Mouse (Mus musculus) frontal cortex, postnatal 14 days (tissue): ENCODE data around the gene Plcd3.

Experiments
- DNase-seq, 2 experiments: peaks; one replicate each; pipeline ENCODE4 v3.0.0; 2022; ENCODE audit warnings: low spot score in 2 of 2

Gene Plcd3

GRCm38 (mm10) chr11:103101481-103101865 lies at the start of gene Plcd3, which contains the start of gene Acbd4:
TSS of gene Plcd3 (minus strand) at chr11:103101658.
TSS of gene Acbd4 (plus strand) at chr11:103101682.
- DNase-seq, result peak in 1 of 2 experiments; percentile 49

GRCm38 (mm10) chr11:103149771-103150170 lies 48.3 kb upstream of the Plcd3 start:
- no peak for DNase-seq

GRCm38 (mm10) chr11:103147766-103148165 lies 46.3 kb upstream of the Plcd3 start:
- DNase-seq, result no peak

- DNase-seq, result no peak
These were observed 44.9 kb upstream of the Plcd3 start for GRCm38 (mm10) chr11:103146386-103146785.

GRCm38 (mm10) chr11:103144309-103145285 lies 43.1 kb upstream of the Plcd3 start:
- DNase-seq, result no peak

GRCm38 (mm10) chr11:103142441-103143182 lies 41.2 kb upstream of the Plcd3 start:
- peak; percentile 78 to 87 for DNase-seq

GRCm38 (mm10) chr11:103141944-103142255 lies 40.4 kb upstream of the Plcd3 start:
- DNase-seq, result no peak

GRCm38 (mm10) chr11:103141101-103141943 lies 39.9 kb upstream of the Plcd3 start:
- no peak for DNase-seq

- no peak for DNase-seq
These were observed 39.3 kb upstream of the Plcd3 start for GRCm38 (mm10) chr11:103140763-103141100.

GRCm38 (mm10) chr11:103139951-103140762 lies 38.7 kb upstream of the Plcd3 start:
- DNase-seq, result no peak

- DNase-seq, result no peak
These were observed 34.6 kb upstream of the Plcd3 start for GRCm38 (mm10) chr11:103136039-103136577.

GRCm38 (mm10) chr11:103134221-103134620 lies 32.8 kb upstream of the Plcd3 start:
- DNase-seq, result no peak

- no peak for DNase-seq
These were observed 32.2 kb upstream of the Plcd3 start for GRCm38 (mm10) chr11:103133456-103134185.

GRCm38 (mm10) chr11:103132576-103133455 lies 31.4 kb upstream of the Plcd3 start:
- peak; percentile 100 for DNase-seq

- DNase-seq, result peak in 1 of 2 experiments; percentile 60
These were observed 30.5 kb upstream of the Plcd3 start, which contains the start of gene Hexim2 for GRCm38 (mm10) chr11:103131701-103132575. TSS of gene Hexim2 (plus strand) at chr11:103132429.

- DNase-seq, result no peak
These were observed 18.9 kb upstream of the Plcd3 start for GRCm38 (mm10) chr11:103120315-103120714.

GRCm38 (mm10) chr11:103119609-103120008 lies 18.2 kb upstream of the Plcd3 start:
- no peak for DNase-seq

- DNase-seq, result no peak
These were observed 17.4 kb upstream of the Plcd3 start for GRCm38 (mm10) chr11:103118866-103119265.
